Mouse (Mus musculus) midbrain, embryonic 12.5 days (tissue): Measurements from ENCODE around the gene 4930402H24Rik. TPM values are rescaled to one million over a fixed set of nuclear protein-coding genes. Genes with fewer than 3 reads are reported as not detected.
A peak's percentile ranks its signal among the peaks of the same experiment; 100 is the strongest.

Experiments
- ATAC-seq: fragments of 200-750 bp; cut with Nextera tagmentation; 2 replicates; pipeline ENCODE4 v1.8.0; 2017; ENCODE audit warnings: low read depth, moderate TSS enrichment, moderate library complexity; ENCODE audit not compliant: low FRiP score
- H3K27ac ChIP-seq: fragments of 300-500 bp; sonication (generic); replicated peaks from 2 replicates; pipeline ENCODE4 v1.5.1; 2016; ENCODE audit warnings: mild to moderate bottlenecking
- H3K27me3 ChIP-seq: fragments of 300-500 bp; sonication (generic); 2 replicates; pipeline ENCODE4 v1.6.1; 2016; ENCODE audit warnings: mild to moderate bottlenecking
- H3K36me3 ChIP-seq: fragments of 300-500 bp; sonication (generic); 2 replicates; pipeline ENCODE4 v1.6.1; 2016
- H3K4me1 ChIP-seq: fragments of 300-500 bp; sonication (generic); 2 replicates; pipeline ENCODE4 v1.6.1; 2016
- H3K4me2 ChIP-seq: fragments of 300-500 bp; sonication (generic); replicated peaks from 2 replicates; pipeline ENCODE4 v1.6.1; 2016; ENCODE audit warnings: mild to moderate bottlenecking, moderate library complexity
- H3K4me3 ChIP-seq: fragments of 300-500 bp; sonication (generic); 2 replicates; pipeline ENCODE4 v1.5.1; 2016; ENCODE audit warnings: mild to moderate bottlenecking
- H3K9ac ChIP-seq: fragments of 300-500 bp; sonication (generic); replicated peaks from 2 replicates; pipeline ENCODE4 v1.6.1; 2016; ENCODE audit warnings: mild to moderate bottlenecking, moderate library complexity
- H3K9me3 ChIP-seq: fragments of 300-500 bp; sonication (generic); 2 replicates; pipeline ENCODE4 v1.6.1; 2016; ENCODE audit warnings: mild to moderate bottlenecking
- WGBS: fragments of 180-500 bp; shearing (Covaris S2); methylation state at CpG from one replicate; pipeline ENCODE4 v1.1.7; 2016; 5-methylcytosine and 5-hydroxymethylcytosine counted together
- polyA plus RNA-seq: library from polyadenylated mRNA; unstranded; fragments of >200 nt; fragmentation: Nextera tagmentation; extraction: Ambion mirVana; gene quantifications from 2 replicates; pipeline ENCODE4 v1.2.1, GENCODE M21; 2016

The 4930402H24Rik gene
- polyA plus RNA-seq, 1 experiment from 2014 or later, result 86.9 TPM

DNA sequence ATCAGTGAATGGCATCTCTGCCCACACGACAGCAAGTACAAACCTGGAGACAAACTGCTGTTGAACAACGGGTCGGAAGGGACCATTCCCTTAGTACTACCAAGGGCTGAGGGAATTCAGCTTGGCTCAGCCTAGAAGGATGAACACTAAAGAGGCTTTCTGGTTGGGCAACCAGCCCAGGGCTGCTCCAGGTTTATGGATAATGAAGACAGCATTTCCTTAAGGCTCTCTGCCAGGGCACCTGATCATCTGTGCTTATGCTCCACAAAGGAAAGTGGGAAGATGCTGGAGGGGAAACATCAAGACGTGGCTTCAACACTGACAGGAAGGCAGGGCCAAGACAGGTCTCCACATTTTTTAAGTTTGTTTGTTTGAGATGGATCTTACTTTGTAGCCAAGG is 181.8 kb downstream of the 4930402H24Rik start:
- no peaks in the 10 kb centered on the region for H3K9me3 ChIP-seq
- ATAC-seq, result no peak
- WGBS, result 89% methylated on average over 4 of the region's 4 CpGs

GRCm38 (mm10) chr2:130717951-130718350 is 188.3 kb downstream of the 4930402H24Rik start:
- no peak for ATAC-seq
- no peak overlapping the region for H3K4me2 ChIP-seq
- H3K4me3 ChIP-seq, result no peak overlapping the region
- no peak overlapping the region for H3K27ac ChIP-seq
- no peak overlapping the region for H3K9ac ChIP-seq
- no peaks in the 10 kb centered on the region for H3K9me3 ChIP-seq
- WGBS, result 75% methylated on average over 6 of the region's 6 CpGs
- no peaks in the 10 kb centered on the region for H3K4me1 ChIP-seq
- H3K36me3 ChIP-seq, result peaks cover 80% of the 10 kb centered on the region
- no peaks in the 10 kb centered on the region for H3K27me3 ChIP-seq

More for the DNA sequence above, 181.8 kb downstream of the 4930402H24Rik start:
- no peak overlapping the region for H3K4me3 ChIP-seq
- no peaks in the 10 kb centered on the region for H3K27me3 ChIP-seq
- H3K27ac ChIP-seq, result no peak overlapping the region
- H3K9ac ChIP-seq, result no peak overlapping the region
- H3K4me1 ChIP-seq, result no peaks in the 10 kb centered on the region
- H3K36me3 ChIP-seq, result peaks cover 88% of the 10 kb centered on the region
- no peak overlapping the region for H3K4me2 ChIP-seq

DNA sequence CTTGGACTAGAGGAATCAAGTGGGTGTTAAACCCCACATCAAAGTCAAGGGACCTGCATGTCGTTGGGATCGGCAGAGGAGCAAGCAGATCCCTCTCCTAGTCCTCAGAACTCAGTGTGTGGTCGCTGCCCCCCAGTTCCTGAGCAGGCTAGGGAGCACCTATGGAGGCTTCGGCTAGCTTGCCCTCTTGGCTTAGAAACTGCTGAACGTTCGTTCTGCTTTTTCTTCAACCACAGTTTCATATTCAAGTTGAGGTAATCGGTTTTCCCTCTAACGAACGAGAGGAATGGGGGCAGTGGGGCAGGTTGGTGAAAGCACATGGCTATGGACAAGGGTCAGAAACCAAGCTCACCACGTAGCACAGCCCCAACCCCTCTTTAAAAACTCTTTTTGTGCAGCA is 199.1 kb downstream of the 4930402H24Rik start:
- H3K9ac ChIP-seq, result no peak overlapping the region
- 66% methylated on average over 10 of the region's 10 CpGs for WGBS
- ATAC-seq, result no peak

GRCm38 (mm10) chr2:130706602-130707001 is 199.6 kb downstream of the 4930402H24Rik start:
- no peaks in the 10 kb centered on the region for H3K9me3 ChIP-seq
- ATAC-seq, result no peak
- 66% methylated on average over 4 of the region's 4 CpGs for WGBS
- H3K9ac ChIP-seq, result no peak overlapping the region
- H3K4me3 ChIP-seq, result no peak overlapping the region
- H3K36me3 ChIP-seq, result peaks cover 33% of the 10 kb centered on the region
- no peak overlapping the region for H3K4me2 ChIP-seq
- H3K27ac ChIP-seq, result no peak overlapping the region
- no peaks in the 10 kb centered on the region for H3K4me1 ChIP-seq
- H3K27me3 ChIP-seq, result no peaks in the 10 kb centered on the region

More for the DNA sequence above, 199.1 kb downstream of the 4930402H24Rik start:
- no peak overlapping the region for H3K27ac ChIP-seq
- H3K36me3 ChIP-seq, result peaks cover 37% of the 10 kb centered on the region
- H3K4me3 ChIP-seq, result no peak overlapping the region
- no peaks in the 10 kb centered on the region for H3K4me1 ChIP-seq
- no peaks in the 10 kb centered on the region for H3K9me3 ChIP-seq
- no peaks in the 10 kb centered on the region for H3K27me3 ChIP-seq
- H3K4me2 ChIP-seq, result no peak overlapping the region

DNA sequence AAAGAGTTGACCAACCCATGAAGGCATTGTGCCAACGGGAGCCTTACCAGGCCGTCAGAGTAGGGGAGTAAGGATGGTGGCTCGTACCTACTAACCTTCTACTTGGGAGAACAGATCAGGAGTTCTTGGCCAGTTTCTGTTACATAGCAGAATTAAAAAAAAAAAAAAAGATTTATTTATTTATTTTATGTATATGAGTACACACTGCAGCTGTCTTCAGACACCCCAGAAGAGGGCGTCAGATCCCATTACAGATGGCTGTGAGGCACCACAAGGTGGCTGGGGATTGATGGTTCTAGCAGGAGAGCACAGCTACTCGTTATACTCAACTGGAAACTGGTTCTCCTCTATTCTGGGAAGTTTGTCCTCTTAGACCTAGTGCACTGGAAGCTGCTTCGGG is 201.0 kb downstream of the 4930402H24Rik start:
- Histone ChIP-seq H3K4me3 (no peak overlapping the region), H3K36me3 (peaks cover 20% of the 10 kb centered on the region), H3K9me3 (no peaks in the 10 kb centered on the region), H3K4me2 (no peak overlapping the region), H3K9ac (no peak overlapping the region), H3K27ac (no peak overlapping the region), H3K27me3 (peaks cover 2% of the 10 kb centered on the region), H3K4me1 (no peaks in the 10 kb centered on the region)
- ATAC-seq, result no peak
- 74% methylated on average over 6 of the region's 6 CpGs for WGBS

- no peak overlapping the region for H3K4me2 ChIP-seq
- H3K4me3 ChIP-seq, result no peak overlapping the region
- 67% methylated on average over 9 of the region's 9 CpGs for WGBS
- peaks cover 7% of the 10 kb centered on the region for H3K27me3 ChIP-seq
- no peak overlapping the region for H3K9ac ChIP-seq
- peaks cover 12% of the 10 kb centered on the region for H3K36me3 ChIP-seq
- no peak overlapping the region for H3K27ac ChIP-seq
- no peaks in the 10 kb centered on the region for H3K4me1 ChIP-seq
- H3K9me3 ChIP-seq, result no peaks in the 10 kb centered on the region
- ATAC-seq, result no peak
Measured at GRCm38 (mm10) chr2:130704040-130705001, 201.9 kb downstream of the 4930402H24Rik start.

- ATAC-seq, result peak; percentile 29
- Histone ChIP-seq H3K4me3 (peak overlapping the region; percentile 54), H3K27me3 (peaks cover 61% of the 10 kb centered on the region), H3K9me3 (no peaks in the 10 kb centered on the region), H3K4me2 (peak overlapping the region; percentile 99), H3K9ac (peak overlapping the region; percentile 45), H3K36me3 (no peaks in the 10 kb centered on the region), H3K4me1 (peaks cover 18% of the 10 kb centered on the region), H3K27ac (no peak overlapping the region)
- WGBS, result 1% methylated on average over 14 of the region's 14 CpGs
Measured at GRCm38 (mm10) chr2:130697821-130698266, 208.4 kb downstream of the 4930402H24Rik start.

DNA sequence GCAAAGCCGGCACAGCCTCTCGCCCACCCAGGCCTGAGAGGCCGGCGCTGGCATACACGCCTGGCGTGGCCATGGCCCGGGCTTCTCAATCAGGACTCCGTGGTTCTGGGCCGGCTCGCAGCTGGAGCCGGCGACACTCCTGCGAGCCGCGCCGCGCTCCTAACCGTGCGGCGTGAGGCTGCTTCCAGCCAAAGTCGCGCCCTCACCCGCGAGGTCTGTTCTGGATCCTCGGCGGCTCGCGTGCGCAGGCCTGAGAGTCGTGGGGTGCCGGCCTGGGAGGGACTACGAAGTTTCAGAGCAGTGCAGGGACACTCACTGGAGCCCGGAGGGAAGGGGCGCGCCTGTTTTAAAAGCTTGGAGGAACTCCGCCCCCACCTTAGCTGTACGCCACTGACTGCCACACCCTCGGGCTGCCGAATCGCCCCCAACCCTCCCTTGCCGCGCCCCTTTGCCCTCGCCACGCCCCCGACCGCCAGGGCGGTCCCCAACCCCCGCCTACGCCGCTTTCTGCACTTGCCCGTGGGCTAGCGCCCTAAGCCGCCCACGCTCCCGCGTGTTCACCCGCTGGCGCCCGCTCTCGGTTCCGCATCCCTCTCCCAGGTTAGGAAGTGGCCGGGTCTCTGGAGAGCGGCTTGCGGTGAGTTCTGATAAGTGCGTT is 208.9 kb downstream of the 4930402H24Rik start, which contains the start of gene Slc4a11:
Gene Slc4a11, minus strand, starts transcription at position 367 of the 658 bp plus-strand sequence.
- ATAC-seq, result peak; percentile 61
- Histone ChIP-seq H3K36me3 (no peaks in the 10 kb centered on the region), H3K4me3 (peak within 1 kb of the TSS; percentile 54), H3K4me1 (peaks cover 18% of the 10 kb centered on the region), H3K27ac (no peak within 1 kb of the TSS), H3K27me3 (peaks cover 61% of the 10 kb centered on the region), H3K4me2 (peak within 1 kb of the TSS; percentile 99), H3K9ac (peak within 1 kb of the TSS; percentile 45), H3K9me3 (no peaks in the 10 kb centered on the region)
- WGBS, result 0% methylated on average over 65 of the region's 65 CpGs

DNA sequence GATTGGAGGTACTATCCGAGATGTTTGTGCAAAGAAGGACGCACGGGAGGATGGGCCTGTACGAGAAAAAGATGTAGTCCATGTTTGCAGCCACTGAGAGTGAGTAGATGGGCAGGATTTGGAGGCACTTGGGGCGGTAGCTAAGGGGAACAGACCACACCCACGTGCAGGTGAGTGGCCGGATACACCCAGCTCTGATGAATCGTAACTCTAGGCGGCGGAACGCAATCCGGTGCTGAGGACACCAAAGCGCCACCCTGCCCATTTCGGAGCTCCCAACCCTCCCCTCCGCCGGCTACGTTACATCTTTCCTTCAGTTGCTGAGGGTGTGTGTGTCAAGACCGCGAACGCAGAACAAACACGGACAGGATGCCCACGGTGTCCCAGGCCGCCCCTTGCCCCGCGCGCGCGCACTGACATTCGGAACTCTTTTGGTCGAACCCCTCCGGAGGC is 209.5 kb downstream of the 4930402H24Rik start:
- peak overlapping the region; percentile 99 for H3K4me2 ChIP-seq
- no peaks in the 10 kb centered on the region for H3K36me3 ChIP-seq
- peak overlapping the region; percentile 45; the same call in 1 of the 2 replicates for H3K9ac ChIP-seq
- H3K4me1 ChIP-seq, result peaks cover 18% of the 10 kb centered on the region
- H3K27me3 ChIP-seq, result peaks cover 61% of the 10 kb centered on the region
- no peak overlapping the region for H3K27ac ChIP-seq
- ATAC-seq, result no peak
- under 1% methylated on average over 31 of the region's 31 CpGs for WGBS
- H3K4me3 ChIP-seq, result peak overlapping the region; percentile 54
- H3K9me3 ChIP-seq, result no peaks in the 10 kb centered on the region

GRCm38 (mm10) chr2:130693563-130693962 is 212.6 kb downstream of the 4930402H24Rik start:
- WGBS, result 55% methylated on average over 3 of the region's 3 CpGs

GRCm38 (mm10) chr2:130689011-130689410 is 217.2 kb downstream of the 4930402H24Rik start:
- ATAC-seq, result no peak
- Histone ChIP-seq H3K27me3 (peaks cover 4% of the 10 kb centered on the region; the same call in 1 of the 2 replicates), H3K9me3 (no peaks in the 10 kb centered on the region), H3K4me2 (no peak overlapping the region), H3K4me1 (no peaks in the 10 kb centered on the region), H3K9ac (no peak overlapping the region), H3K27ac (no peak overlapping the region), H3K36me3 (0 out of 2 replicates have a peak, but pooled peaks cover 8% of the 10 kb centered on the region), H3K4me3 (no peak overlapping the region)
- WGBS, result 87% methylated on average over 2 of the region's 2 CpGs

More at GRCm38 (mm10) chr2:130693563-130693962, 212.6 kb downstream of the 4930402H24Rik start:
- peaks cover 18% of the 10 kb centered on the region for H3K4me1 ChIP-seq
- peaks cover 48% of the 10 kb centered on the region for H3K27me3 ChIP-seq
- no peak overlapping the region for H3K4me3 ChIP-seq
- H3K9me3 ChIP-seq, result no peaks in the 10 kb centered on the region
- H3K9ac ChIP-seq, result no peak overlapping the region
- H3K36me3 ChIP-seq, result no peaks in the 10 kb centered on the region
- H3K4me2 ChIP-seq, result no peak overlapping the region
- no peak for ATAC-seq
- no peak overlapping the region for H3K27ac ChIP-seq

GRCm38 (mm10) chr2:130685426-130685825 is 220.8 kb downstream of the 4930402H24Rik start:
- ATAC-seq, result no peak
- no peaks in the 10 kb centered on the region for H3K9me3 ChIP-seq
- 88% methylated on average over 9 of the region's 9 CpGs for WGBS
- peaks cover 39% of the 10 kb centered on the region for H3K36me3 ChIP-seq
- H3K4me1 ChIP-seq, result no peaks in the 10 kb centered on the region
- H3K27me3 ChIP-seq, result no peaks in the 10 kb centered on the region
- H3K9ac ChIP-seq, result no peak overlapping the region
- H3K4me3 ChIP-seq, result no peak overlapping the region
- H3K4me2 ChIP-seq, result no peak overlapping the region
- H3K27ac ChIP-seq, result no peak overlapping the region
